Mouse (Mus musculus): ENCODE data around the gene Aqp9. TPM values are rescaled to one million over a fixed set of nuclear protein-coding genes. Genes with fewer than 3 reads are reported as not detected.

The Aqp9 gene
- 0.30 and 0.51 TPM in 2 replicates for polyA plus RNA-seq (2015; fragmentation: Nextera tagmentation; extraction: Ambion mirVana)

GRCm38 (mm10) chr9:71168511-71168910 is at the start of gene Aqp9:
Gene Aqp9 (minus strand): TSS chr9:71168682.
- Histone ChIP-seq H3K4me2 (ENCODE audit: low read depth, low read length) (peak within 1 kb of the TSS; percentile 16; the same call in 1 of the 2 replicates), H3K36me3 (ENCODE audit: control insufficient read depth, insufficient read depth) (no peaks in the 10 kb centered on the region), H3K4me3 (ENCODE audit: low read length) (no peak within 1 kb of the TSS; the same call in 1 of the 2 replicates), H3K4me1 (ENCODE audit: control insufficient read depth, insufficient read depth, low read length) (peaks cover 9% of the 10 kb centered on the region), H3K27ac (ENCODE audit: low read length) (no peak within 1 kb of the TSS), H3K27me3 (ENCODE audit: control insufficient read depth, insufficient read depth, low read length) (no peaks in the 10 kb centered on the region), H3K9ac (ENCODE audit: low read length) (no peak within 1 kb of the TSS), H3K9me3 (replicated peaks; ENCODE audit: control insufficient read depth, low read length) (no peaks in the 10 kb centered on the region)
- ATAC-seq (replicated peaks; ENCODE audit: extremely low read depth, insufficient read depth, low FRiP score) = no peak
- 33% methylated on average over 12 of the region's 12 CpGs for WGBS

- Histone ChIP-seq H3K27ac (ENCODE audit: low read length) (no peak overlapping the region), H3K9ac (ENCODE audit: low read length) (no peak overlapping the region), H3K4me3 (ENCODE audit: low read length) (no peak overlapping the region), H3K4me2 (ENCODE audit: low read depth, low read length) (no peak overlapping the region), H3K36me3 (ENCODE audit: control insufficient read depth, insufficient read depth) (no peaks in the 10 kb centered on the region), H3K27me3 (ENCODE audit: control insufficient read depth, insufficient read depth, low read length) (peaks cover 43% of the 10 kb centered on the region), H3K4me1 (ENCODE audit: control insufficient read depth, insufficient read depth, low read length) (no peaks in the 10 kb centered on the region), H3K9me3 (replicated peaks; ENCODE audit: control insufficient read depth, low read length) (no peaks in the 10 kb centered on the region)
- WGBS = 39% methylated on average over 5 of the region's 5 CpGs
- ATAC-seq (replicated peaks; ENCODE audit: extremely low read depth, insufficient read depth, low FRiP score) = no peak
Observed at GRCm38 (mm10) chr9:71217793-71218095, 49.3 kb upstream of the Aqp9 start.

- WGBS = 6% methylated on average over 20 of the region's 20 CpGs
- Histone ChIP-seq H3K4me3 (ENCODE audit: low read length) (peak overlapping the region; percentile 49), H3K27ac (ENCODE audit: low read length) (no peak overlapping the region), H3K4me2 (ENCODE audit: low read depth, low read length) (peak overlapping the region; percentile 68; the same call in 1 of the 2 replicates), H3K36me3 (ENCODE audit: control insufficient read depth, insufficient read depth) (no peaks in the 10 kb centered on the region), H3K27me3 (ENCODE audit: control insufficient read depth, insufficient read depth, low read length) (peaks cover 43% of the 10 kb centered on the region), H3K4me1 (ENCODE audit: control insufficient read depth, insufficient read depth, low read length) (no peaks in the 10 kb centered on the region), H3K9me3 (replicated peaks; ENCODE audit: control insufficient read depth, low read length) (no peaks in the 10 kb centered on the region), H3K9ac (ENCODE audit: low read length) (no peak overlapping the region)
- ATAC-seq (replicated peaks; ENCODE audit: extremely low read depth, insufficient read depth, low FRiP score) = no peak
Observed at GRCm38 (mm10) chr9:71216996-71217792, 48.7 kb upstream of the Aqp9 start.

- Histone ChIP-seq H3K4me2 (ENCODE audit: low read depth, low read length) (peak overlapping the region; percentile 68), H3K27ac (ENCODE audit: low read length) (no peak overlapping the region), H3K36me3 (ENCODE audit: control insufficient read depth, insufficient read depth) (no peaks in the 10 kb centered on the region), H3K4me1 (ENCODE audit: control insufficient read depth, insufficient read depth, low read length) (no peaks in the 10 kb centered on the region), H3K9me3 (replicated peaks; ENCODE audit: control insufficient read depth, low read length) (no peaks in the 10 kb centered on the region), H3K4me3 (ENCODE audit: low read length) (peak overlapping the region; percentile 49), H3K27me3 (ENCODE audit: control insufficient read depth, insufficient read depth, low read length) (peaks cover 43% of the 10 kb centered on the region), H3K9ac (ENCODE audit: low read length) (no peak overlapping the region)
- peak; percentile 33 for ATAC-seq (replicated peaks; ENCODE audit: extremely low read depth, insufficient read depth, low FRiP score)
- under 1% methylated on average over 57 of the region's 57 CpGs for WGBS
Observed at GRCm38 (mm10) chr9:71216036-71216995, 47.8 kb upstream of the Aqp9 start.

- WGBS = 1% methylated on average over 67 of the region's 97 CpGs
- H3K9ac ChIP-seq (ENCODE audit: low read length) = peak within 1 kb of the TSS; percentile 45; the same call in 1 of the 2 replicates
- H3K4me2 ChIP-seq (ENCODE audit: low read depth, low read length) = peak within 1 kb of the TSS; percentile 68
- H3K9me3 ChIP-seq (replicated peaks; ENCODE audit: control insufficient read depth, low read length) = no peaks in the 10 kb centered on the region
- peak within 1 kb of the TSS; percentile 49 for H3K4me3 ChIP-seq (ENCODE audit: low read length)
- H3K36me3 ChIP-seq (ENCODE audit: control insufficient read depth, insufficient read depth) = no peaks in the 10 kb centered on the region
- peaks cover 43% of the 10 kb centered on the region for H3K27me3 ChIP-seq (ENCODE audit: control insufficient read depth, insufficient read depth, low read length)
- no peak within 1 kb of the TSS for H3K27ac ChIP-seq (ENCODE audit: low read length)
- H3K4me1 ChIP-seq (ENCODE audit: control insufficient read depth, insufficient read depth, low read length) = no peaks in the 10 kb centered on the region
- peak; percentile 82 for ATAC-seq (replicated peaks; ENCODE audit: extremely low read depth, insufficient read depth, low FRiP score)
Observed at GRCm38 (mm10) chr9:71215248-71216035, 47.0 kb upstream of the Aqp9 start, which contains the start of gene Aldh1a2. Gene Aldh1a2 (plus strand): TSS chr9:71215789.

GRCm38 (mm10) chr9:71213636-71214035 is 45.2 kb upstream of the Aqp9 start:
- Histone ChIP-seq H3K4me3 (ENCODE audit: low read length) (no peak overlapping the region), H3K4me1 (ENCODE audit: control insufficient read depth, insufficient read depth, low read length) (no peaks in the 10 kb centered on the region), H3K27ac (ENCODE audit: low read length) (no peak overlapping the region), H3K36me3 (ENCODE audit: control insufficient read depth, insufficient read depth) (no peaks in the 10 kb centered on the region), H3K27me3 (ENCODE audit: control insufficient read depth, insufficient read depth, low read length) (peaks cover 32% of the 10 kb centered on the region), H3K4me2 (ENCODE audit: low read depth, low read length) (no peak overlapping the region), H3K9me3 (replicated peaks; ENCODE audit: control insufficient read depth, low read length) (no peaks in the 10 kb centered on the region), H3K9ac (ENCODE audit: low read length) (no peak overlapping the region)
- no peak for ATAC-seq (replicated peaks; ENCODE audit: extremely low read depth, insufficient read depth, low FRiP score)
- whole genome bisulfite sequencing = 28% methylated on average over 4 of the region's 4 CpGs

- Histone ChIP-seq H3K9me3 (replicated peaks; ENCODE audit: control insufficient read depth, low read length) (no peaks in the 10 kb centered on the region), H3K9ac (ENCODE audit: low read length) (no peak overlapping the region), H3K27me3 (ENCODE audit: control insufficient read depth, insufficient read depth, low read length) (peaks cover 25% of the 10 kb centered on the region), H3K36me3 (ENCODE audit: control insufficient read depth, insufficient read depth) (no peaks in the 10 kb centered on the region), H3K4me3 (ENCODE audit: low read length) (no peak overlapping the region), H3K4me2 (ENCODE audit: low read depth, low read length) (no peak overlapping the region), H3K27ac (ENCODE audit: low read length) (no peak overlapping the region), H3K4me1 (ENCODE audit: control insufficient read depth, insufficient read depth, low read length) (no peaks in the 10 kb centered on the region)
- no peak for ATAC-seq (replicated peaks; ENCODE audit: extremely low read depth, insufficient read depth, low FRiP score)
- WGBS = 11% methylated on average over 2 of the region's 2 CpGs
Observed at GRCm38 (mm10) chr9:71210870-71211269, 42.4 kb upstream of the Aqp9 start.

GRCm38 (mm10) chr9:71209299-71209698 is 40.8 kb upstream of the Aqp9 start:
- peaks cover 13% of the 10 kb centered on the region for H3K27me3 ChIP-seq (ENCODE audit: control insufficient read depth, insufficient read depth, low read length)
- ATAC-seq (replicated peaks; ENCODE audit: extremely low read depth, insufficient read depth, low FRiP score) = no peak
- no peaks in the 10 kb centered on the region for H3K9me3 ChIP-seq (replicated peaks; ENCODE audit: control insufficient read depth, low read length)
- no peaks in the 10 kb centered on the region for H3K4me1 ChIP-seq (ENCODE audit: control insufficient read depth, insufficient read depth, low read length)
- 51% methylated on average over 3 of the region's 3 CpGs for WGBS
- H3K4me3 ChIP-seq (ENCODE audit: low read length) = no peak overlapping the region
- no peak overlapping the region for H3K27ac ChIP-seq (ENCODE audit: low read length)
- no peak overlapping the region for H3K4me2 ChIP-seq (ENCODE audit: low read depth, low read length)
- H3K36me3 ChIP-seq (ENCODE audit: control insufficient read depth, insufficient read depth) = no peaks in the 10 kb centered on the region
- no peak overlapping the region for H3K9ac ChIP-seq (ENCODE audit: low read length)

All from heart, embryonic 16.5 days (tissue).